Mouse (Mus musculus) layer of hippocampus, postnatal 10 days (tissue): ENCODE measurements around the gene Suv39h1. TPM values are rescaled to one million over a fixed set of nuclear protein-coding genes. Genes with fewer than 3 reads are reported as not detected.
"Not testable (repeated sequence)": the region's sequence is repeated elsewhere in the genome, so short reads cannot be mapped to it uniquely, and the experiment has no call there.

Experiments
- DNase-seq, 2 experiments: peaks; one replicate each; pipeline ENCODE4 v3.0.0; 2021; ENCODE audit warnings: low spot score in 2 of 2
- long read RNA-seq: library from polyadenylated mRNA; stranded (forward); transcript quantifications from one replicate; pipeline ENCODE4 v2.0.0, GENCODE M21; 2023
- total RNA-seq, 2 experiments: library from RNA; stranded (reverse); gene quantifications; 2 replicates each; pipeline ENCODE4 v1.2.3; 2021

The Suv39h1 gene
- 10 to 100 TPM; 30.4 to 30.7 TPM for total RNA-seq
- long read RNA-seq, transcript Suv39h1-203 (6 exons, 3,116 nt): minor isoform, 5 of 24 reads
- long read RNA-seq, transcript Suv39h1-202 (6 exons, 2,778 nt): major isoform, 13 of 24 reads
- long read RNA-seq, partial matches to known transcripts: 4 of 24 reads
- long read RNA-seq, other reads (novel, unspliced or antisense): 1 of 24 reads

DNA sequence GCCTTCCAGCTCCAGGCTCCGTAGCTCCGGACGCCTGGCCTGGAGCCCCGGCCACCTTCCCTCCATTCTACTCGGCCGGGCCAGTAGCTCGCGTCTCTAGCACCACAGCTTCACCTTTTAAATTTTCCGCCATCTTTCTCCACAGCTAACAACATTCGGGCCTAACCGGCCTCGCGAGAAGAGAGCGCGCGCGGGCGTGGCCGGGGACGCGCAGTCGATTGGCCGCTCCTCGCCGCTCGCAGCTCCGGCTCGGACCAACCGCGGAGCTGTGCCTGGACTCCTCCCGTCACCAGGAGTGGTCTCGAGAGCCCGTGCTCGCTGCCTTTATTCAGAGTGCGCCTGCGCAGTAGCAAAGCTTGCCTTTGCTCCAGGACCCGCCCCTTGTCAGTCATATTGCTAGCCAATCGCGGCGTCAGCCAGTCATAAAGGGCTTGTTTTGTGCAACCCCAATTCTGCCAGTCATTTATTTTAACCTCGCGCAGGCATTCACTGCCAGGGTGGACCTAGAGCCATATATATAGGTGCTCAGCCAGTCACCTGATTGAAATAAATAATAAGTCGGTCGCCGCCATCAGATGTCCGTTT, at the start of gene Suv39h1:
TSS of gene Suv39h1 (minus strand) at position 331 of the 585 bp plus-strand sequence.
- peak; percentile 83 to 87 for DNase-seq

DNA sequence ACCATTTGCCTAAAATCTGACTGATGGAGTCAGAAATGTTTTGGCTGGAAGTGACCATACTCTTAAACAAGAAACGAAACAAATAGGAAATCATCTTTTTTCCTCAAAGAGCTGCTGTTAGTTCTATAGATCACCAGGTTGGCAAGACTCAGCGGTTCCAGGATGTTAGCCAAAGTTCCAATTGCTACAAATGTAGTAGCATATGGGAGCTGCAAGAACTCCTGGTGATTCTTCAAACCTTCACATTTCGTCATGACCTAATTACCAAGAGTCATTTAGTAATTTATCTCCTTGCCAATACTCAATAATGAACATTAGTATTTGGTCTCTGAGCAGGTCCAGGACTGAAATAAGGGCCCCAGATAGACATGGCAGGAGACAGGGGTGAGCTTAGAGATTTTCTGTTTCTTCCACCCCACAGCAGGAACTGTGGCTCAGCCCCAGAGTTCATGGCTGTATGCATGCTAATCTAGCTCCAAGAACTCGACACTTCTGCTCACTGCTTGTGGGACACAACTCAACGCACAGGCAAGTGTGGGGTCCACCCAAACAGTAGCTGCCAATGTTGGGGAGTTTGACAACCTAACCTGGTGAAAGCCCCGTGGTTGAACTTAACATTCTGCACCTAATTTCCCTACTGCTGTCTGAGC, 49.4 kb upstream of the Suv39h1 start:
- DNase-seq: no peak

DNA sequence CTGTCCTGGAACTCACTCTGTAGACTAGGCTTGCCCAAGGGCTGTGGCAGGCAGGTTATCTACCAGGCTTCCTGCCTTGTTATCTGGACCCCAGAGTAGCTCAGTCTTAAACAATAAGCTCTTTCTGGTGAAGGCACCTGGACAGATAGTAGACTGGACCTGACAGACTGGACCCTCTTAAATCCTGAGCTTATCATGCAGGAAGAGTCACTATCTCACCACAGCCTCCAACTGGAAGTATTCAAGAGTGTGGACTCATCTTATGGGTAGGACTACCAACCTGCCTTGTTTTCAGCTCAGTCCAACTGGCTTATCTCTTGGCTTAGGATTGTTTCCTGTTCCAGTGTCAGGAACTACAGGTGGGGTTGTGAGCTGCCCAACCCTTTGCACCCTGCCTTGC, 42.7 kb upstream of the Suv39h1 start:
- no peak for DNase-seq

DNA sequence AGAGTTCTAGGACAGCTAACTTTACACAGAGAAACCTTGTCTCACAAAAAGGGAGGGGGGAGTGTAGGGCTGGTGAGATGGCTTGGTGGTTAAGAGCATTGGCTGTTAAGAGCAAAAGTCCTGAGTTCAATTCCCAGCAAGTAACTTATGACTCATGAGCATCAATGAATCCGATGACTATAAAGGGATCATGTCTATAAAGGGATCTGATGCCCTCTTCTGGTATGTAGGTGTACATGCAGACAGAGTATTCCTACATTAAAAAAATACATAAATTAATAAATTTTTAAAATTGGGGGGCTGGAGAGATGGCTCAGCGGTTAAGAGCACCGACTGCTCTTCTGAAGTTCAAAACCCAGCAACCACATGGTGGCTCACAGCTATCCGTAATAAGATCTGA, 40.7 kb upstream of the Suv39h1 start:
- no peak for DNase-seq

DNA sequence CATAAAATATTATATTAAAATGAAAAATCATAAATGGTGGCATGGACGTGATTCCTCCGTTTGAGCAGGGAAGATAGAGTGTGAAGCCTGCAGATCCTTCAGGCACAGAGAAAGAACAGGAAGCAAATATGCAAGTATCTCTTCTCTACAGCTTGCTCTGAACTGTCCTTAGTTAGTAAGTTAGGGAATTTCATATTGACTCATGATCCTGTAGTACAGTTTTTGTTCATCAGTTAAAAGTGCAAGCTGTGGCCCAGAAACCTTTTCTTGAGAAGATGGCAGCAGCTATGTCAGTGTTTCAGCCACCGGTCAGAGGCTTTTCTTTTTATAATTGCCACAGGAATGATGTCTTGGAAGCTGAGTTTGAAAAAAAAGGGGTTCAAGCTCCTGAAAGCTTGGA, 30.5 kb upstream of the Suv39h1 start:
- no peak for DNase-seq

DNA sequence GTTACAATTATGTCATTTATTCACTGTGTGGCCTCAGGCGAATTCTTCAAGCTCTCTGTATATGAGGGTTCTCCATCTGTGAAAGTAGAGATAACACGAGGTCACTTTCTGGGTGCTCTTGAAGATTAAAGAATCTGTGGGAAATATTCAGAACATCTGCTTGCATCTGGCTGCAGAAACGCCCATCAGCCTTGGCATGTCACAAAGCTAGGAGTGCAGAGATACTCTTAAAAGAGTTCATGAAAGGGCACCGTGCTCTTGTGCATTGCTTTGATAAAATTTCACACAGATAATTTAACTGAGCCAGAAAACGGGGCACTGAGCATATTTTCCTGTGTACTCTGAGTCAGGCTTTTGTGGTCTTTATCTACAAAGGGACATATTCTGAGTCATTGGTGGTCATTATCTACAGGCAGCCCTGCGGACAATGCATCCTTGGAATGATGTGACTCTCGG, 27.7 kb upstream of the Suv39h1 start:
- DNase-seq: no peak

DNA sequence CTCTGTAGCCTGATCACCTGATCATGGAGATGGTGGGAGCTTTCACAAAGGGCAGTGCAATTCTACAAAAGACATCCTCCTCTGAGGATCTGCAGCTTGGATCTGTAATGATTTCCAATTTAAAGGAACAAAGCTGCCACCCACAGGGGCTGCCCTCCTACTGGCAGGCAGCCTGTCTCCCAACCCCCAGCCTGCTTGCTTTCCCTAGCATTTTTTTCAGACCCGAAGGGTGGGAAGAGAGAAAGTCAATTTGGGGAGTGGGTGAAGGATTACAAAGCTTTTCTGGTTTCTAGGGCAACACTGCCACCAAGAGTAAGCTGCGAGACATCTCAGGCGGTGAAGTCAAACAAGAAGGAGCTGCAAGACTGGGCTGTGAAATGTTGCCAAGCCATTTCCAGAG, 26.5 kb upstream of the Suv39h1 start:
- DNase-seq: peak; percentile 78 to 79

DNA sequence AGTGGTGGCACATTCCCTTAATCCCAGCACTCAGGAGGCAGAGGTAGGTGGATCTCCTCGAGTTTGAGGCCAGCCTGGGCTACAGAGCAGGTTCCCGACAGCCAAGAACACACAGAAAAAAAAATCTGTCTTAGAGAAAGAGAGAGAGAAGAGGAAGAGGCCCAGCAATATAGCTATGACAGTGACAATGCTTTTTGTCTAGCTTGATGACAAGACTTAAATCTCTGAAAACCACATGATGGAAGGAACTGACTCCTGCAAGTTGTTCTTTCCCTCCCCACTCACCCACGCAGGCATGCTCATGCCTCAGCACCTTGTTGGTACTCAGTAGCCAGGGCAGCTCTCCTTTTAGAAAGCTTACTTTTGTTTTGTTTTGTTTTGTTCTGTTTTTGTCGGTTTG, 24.9 kb upstream of the Suv39h1 start:
- no peak for DNase-seq

DNA sequence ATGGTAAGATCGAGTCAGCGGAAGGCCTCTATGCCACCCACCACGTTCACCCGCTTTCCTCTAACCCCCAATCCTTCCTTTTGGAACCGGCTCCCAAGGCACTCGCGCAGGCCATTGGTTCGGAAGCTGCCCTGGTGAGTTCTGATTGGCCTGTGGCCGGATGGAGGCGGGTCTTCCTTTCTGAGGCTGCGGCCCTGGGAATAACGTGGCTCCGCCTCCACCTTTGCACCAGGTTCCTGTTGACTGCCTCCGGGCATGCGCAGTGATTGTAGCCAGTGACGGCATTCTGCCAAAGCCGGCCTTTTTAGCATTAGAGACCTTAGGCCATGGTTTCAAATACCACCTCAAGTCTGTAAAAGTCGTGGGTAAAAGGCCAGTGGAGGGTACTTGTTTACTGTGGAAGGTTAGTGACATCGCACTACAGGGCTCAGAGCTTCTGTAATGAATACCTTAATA, 22.3 kb upstream of the Suv39h1 start:
- DNase-seq: peak; percentile 94 to 96

DNA sequence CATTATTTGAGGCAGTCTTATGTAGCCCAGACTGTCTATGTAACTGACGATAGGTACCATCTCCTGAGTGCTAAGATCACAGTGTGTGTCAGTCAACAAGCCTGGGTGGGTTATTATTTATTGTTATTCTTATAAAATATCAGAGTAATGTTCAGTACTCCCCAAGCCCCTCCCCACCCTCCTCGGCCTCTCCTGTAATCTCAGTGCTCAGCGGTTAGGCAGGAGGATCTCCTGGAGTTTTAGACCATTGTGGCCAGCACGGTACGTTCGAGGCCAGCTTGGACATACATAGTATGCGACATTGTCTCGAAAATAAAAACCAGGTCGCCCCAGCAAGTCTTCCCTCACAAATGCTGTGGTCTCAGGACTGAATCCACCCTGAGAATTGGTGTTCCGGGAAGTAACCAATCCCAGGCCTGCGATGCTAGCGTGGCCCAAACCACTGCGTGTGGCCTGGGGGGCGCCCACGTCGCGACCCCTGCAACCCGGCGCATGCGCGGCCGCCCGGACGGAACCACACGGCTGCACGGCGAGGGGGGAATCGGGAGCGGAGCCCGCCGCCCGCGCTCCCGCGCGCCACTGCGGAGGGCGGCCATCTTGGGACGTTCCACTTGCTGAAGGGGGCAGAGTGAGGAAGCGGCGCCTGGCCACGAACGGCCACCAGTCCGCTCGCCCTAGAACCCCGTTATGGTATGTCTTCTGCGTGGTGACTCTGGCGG, 21.7 kb upstream of the Suv39h1 start:
- DNase-seq: peak in 1 of 2 experiments; percentile 90

DNA sequence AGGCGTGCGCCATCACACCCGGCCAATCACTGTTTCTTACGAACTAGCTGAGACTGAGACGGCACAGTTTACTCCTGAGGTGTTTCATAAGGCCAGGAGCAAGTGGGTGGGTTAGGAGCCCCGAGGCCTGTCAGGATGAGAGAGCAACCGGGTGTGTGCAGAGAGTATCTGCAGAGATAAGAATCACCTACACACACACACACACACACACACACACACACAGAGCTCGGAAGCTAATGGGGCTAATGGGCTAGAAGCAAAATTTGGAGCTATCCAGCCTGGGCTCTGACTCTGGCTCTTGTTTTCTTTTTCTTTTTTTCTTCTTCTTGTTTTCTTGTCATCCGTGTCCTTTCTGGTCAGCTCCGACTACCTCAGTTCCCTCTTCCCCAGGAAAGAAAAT, 21.0 kb upstream of the Suv39h1 start:
- no peak for DNase-seq

DNA sequence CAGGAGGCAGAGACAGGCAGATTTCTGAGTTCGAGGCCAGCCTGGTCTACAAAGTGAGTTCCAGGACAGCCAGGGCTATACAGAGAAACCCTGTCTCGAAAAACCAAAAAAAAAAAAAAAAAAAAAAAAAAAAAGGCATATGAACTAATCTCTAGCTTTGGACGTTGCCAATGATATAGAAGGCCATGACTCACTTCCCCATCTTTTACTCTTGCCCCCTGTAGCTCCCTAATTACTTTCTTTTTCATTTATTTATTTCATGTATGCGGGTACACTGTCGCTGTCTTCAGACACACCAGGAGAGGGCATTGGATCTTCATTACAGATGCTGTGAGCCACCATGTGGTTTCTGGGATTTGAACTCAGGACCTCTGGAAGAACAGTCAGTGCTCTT, 16.4 kb upstream of the Suv39h1 start:
- not testable (repeated sequence) for DNase-seq

DNA sequence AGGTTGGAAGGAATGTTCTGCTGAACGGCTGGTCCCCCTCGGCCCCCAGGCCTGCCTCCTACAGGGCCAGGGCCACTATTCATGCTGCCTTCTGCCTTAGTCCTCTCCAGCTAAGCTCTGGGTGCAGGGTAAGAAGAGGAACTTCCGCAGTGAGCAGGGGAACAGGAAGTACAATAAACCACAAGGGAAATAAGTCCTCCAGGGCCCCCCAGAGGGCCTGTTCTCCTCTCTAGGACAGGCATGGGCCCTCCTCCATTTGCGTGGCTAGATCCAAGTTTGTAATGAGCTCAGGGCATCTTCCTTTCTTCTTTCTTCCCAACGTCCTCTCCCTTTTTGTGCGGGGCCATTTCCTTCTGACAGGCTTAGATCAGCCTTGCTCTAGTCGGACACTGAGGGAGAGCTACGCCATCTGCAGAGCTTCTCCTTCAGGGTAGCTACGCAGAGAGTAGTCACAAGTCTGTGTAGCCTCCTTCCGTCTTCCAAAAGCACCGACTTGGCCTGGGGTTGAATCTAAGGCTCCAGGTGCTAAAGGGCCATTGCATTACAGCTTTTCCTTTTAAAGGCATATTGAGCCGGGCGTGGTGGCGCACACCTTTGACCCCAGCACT, 15.9 kb upstream of the Suv39h1 start, which contains the start of gene Was:
TSS of gene Was (minus strand) at position 153 of the 608 bp plus-strand sequence.
- DNase-seq: no peak

DNA sequence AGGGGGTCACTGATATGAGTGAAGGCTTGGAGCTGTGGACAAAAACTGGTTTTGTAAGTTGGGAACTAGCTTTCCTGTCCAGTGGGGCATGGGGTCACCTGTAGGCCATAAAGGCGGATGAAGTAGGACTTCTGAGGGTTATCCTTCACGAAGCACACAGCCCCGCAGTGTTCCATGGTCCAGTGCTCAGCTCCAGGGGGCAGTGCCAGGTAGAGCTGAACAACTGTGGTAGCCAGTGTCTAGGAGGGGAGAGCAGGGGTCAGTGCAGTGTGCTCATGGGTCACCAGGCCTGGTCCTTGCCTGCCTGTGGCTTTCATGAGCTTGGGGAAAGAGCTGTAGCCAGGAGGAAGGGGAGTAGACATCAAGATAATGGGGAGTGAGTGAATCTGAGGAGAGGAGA, 15.2 kb upstream of the Suv39h1 start:
- DNase-seq: no peak

DNA sequence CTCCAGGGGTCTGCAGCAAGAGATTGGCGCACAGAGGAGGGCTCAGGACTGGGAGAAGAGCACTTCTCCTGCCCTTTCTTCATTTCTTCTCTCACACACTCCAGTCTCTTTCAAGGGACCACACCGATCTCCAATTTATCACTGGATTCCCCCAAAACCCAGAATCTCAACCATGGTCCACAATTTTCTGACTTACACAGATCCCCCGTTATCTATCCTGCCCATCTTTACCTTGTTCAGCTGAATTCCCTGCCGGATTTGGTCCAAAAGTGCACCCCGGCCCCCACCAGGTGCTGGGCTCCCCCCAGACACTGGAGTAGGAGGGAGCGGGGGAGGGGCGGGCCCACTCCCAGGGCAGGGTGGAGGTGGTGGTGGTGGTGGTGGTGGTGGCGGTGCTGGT, 11.1 kb upstream of the Suv39h1 start:
- no peak for DNase-seq

DNA sequence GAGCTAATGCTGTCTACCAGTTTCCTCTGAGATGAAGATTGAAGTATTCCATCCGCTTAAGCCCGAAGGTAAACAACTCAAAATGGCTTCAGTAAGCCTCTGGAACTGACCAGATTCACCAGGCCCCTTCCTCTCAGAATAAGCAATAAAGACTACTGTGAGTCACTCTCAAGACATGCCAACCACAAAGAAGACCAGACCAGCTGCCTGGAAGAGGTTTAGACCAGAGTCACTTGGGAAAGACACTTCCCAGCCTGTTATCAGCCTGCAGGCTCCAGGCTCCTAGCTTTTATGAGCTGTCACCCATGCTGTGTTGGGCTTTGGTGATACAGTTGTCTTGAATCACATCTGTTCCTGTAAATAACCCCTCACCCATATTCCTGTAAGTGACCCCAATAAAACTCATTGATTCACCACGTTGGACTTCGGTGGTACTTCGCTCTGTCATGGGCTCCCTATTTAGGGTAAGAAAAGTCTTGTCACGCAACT, 10.3 kb upstream of the Suv39h1 start:
- DNase-seq: no peak

DNA sequence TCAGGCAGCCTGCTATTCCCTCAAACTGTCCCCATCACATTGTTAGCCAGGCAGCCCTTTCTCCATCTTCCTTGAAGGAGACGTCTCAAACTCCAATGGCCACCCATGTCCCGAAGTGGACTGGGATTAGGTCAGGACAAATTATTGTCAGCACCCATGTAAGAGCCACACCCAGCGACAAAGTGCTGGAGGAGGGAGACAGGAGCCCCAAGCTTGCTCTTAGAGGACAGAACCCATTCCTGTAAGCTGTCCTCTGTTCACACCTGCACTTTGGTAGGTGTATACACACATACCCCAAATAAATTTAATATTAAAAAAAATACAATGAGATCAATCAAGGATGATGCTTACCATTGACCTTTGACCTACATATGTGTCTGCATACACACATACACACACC, 544 bp upstream of the Suv39h1 start:
- no peak for DNase-seq

DNA sequence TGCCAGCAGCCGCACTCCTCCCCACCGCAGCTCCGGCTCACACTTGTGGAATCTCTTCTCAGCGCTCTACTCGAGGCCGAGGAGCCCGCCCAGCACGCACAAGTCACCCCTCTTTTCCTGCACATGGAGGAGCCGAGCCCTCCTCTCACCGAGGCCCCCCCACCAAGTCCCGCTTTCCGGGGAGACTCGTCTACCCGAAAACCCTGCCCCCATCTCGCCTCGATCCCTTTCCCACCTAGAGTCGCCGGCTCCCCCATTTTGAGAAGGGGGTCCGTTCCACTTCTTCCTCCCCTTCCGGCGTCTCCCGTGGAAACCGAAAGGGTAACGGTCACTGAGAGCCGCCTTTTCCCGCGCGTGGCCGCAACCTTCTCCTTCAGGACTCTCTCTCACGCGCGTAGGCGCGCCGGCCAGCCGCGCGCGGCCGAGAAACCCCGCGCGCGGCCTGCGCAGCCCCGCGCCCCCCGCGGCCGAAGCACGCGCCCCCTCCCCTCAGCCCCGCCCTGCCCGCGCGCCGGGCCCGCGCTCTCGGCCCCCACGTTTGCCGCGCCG, 605 bp downstream of the Suv39h1 start:
- DNase-seq: peak; percentile 21 to 38

DNA sequence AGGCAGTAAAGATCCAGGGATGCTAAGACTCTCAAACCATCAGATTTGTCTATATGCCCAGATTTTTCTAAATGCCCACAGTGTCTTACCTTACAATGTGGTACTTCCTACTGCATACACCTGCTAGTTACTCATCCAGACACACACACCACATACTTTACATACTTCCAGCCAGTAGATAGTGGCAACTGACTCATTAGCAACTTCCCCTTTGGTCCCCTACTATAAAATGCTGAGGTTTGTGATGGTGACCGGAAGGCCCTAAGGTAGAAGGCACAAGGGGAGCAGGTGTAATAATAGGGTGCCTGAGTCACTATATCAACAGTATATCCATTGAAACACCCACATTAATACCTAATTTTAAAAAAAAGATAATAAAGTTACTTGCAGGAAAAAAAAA, 5.4 kb downstream of the Suv39h1 start:
- no peak for DNase-seq

DNA sequence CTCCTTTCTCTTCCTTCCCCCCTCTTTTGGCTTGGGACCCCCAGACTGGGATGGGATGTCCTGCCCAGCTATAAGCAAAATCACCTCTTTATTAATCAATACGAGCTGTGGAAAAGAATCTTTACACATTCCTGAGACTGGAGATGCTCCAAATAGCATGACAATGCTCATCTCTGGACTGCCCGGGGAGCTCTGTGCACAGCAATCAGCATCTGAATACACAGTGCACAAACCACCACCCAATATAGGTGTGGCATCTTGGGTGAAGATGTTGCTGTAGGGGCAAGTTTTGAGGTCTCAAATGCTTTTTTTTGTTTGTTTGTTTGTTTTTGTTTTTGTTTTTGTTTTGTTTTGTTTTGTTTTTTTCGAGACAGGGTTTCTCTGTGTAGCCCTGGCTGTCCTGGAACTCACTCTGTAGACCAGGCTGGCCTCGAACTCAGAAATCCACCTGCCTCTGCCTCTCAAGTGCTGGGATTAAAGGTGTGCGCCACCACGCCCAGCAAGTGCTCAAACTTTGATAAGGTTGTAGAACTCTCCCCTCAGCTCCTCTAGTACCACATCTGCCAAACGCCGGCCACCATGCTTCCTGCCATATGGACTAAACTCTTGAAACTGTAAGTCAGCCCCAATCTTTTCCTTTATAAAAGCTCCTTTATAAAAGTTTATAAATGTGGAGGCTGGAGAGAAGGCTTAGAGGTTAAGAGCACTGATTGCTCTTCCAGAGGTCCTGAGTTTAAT, 23.3 kb downstream of the Suv39h1 start:
- DNase-seq: not testable (repeated sequence)
